ENCODE assay signal across 8 mouse cellular contexts in the genomic region with DNA sequence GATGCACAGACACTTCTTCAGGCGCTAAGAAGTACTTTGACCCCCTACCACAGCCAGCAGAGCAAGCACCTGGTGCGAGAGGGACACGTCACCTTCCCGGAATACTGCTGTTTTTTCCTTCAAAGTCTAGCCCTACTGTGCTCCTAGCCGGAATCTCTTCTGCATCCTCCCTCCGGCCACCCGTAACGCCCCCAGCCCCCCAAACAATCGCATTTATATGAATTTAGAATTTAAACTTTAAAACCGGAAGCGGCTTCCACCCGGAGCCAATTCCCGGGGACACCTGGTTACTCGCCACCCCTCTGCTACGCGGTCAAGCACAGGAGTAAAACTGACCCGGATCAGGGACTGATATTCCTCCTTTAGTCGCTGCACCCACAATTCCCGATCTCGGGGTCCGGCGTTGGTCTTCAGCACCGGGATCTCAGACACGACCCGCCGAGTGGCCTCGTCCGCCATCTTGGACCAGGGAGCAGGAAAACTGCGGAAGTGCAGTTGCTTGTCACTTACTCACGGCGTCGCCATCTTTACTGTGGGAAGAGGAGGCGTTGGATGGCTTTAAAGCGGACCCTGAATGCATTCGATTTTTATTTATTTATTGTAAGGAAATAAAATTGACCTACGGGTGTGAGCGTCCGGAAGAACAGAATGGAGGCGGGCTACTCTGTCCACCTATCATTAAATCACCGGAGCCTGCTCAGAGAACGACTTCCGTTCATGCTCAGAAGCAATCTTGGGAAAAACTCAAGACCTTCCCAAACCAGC. TPM values are rescaled to one million over a fixed set of nuclear protein-coding genes. Genes with fewer than 3 reads are reported as not detected.
DNase-seq lines count a peak whose midpoint lies in the region; ATAC-seq lines count a peak whose summit lies in the region.

A gene (minus strand): TSS at position 727 of the 765 bp plus-strand sequence.

- H3K9me3 ChIP-seq in intestine, embryonic 14.5 days (ENCODE audit: control insufficient read depth, low read length): no peaks in the 10 kb centered on the region

- 0 out of 2 replicates have a peak, but pooled peaks cover 3% of the 10 kb centered on the region for H3K27me3 ChIP-seq in intestine, embryonic 14.5 days (replicated peaks; ENCODE audit: control insufficient read depth, insufficient read depth, low read length)

- peaks cover 6% of the 10 kb centered on the region for H3K36me3 ChIP-seq in intestine, embryonic 14.5 days (ENCODE audit: control insufficient read depth, insufficient read depth, low read length)

- ATAC-seq in intestine, embryonic 14.5 days (replicated peaks; ENCODE audit: low FRiP score, low TSS enrichment, low read depth): peak; percentile 82
- peak; percentile 98 for ATAC-seq in megakaryocyte progenitor cell, adult 5-6 weeks (replicated peaks; ENCODE audit: poor library complexity)

- peak within 1 kb of the TSS; percentile 86 for H3K9ac ChIP-seq in intestine, embryonic 14.5 days (ENCODE audit: low read length)

- H3K27ac ChIP-seq in intestine, embryonic 14.5 days (ENCODE audit: low read depth): peak within 1 kb of the TSS; percentile 98

- H3K4me1 ChIP-seq in intestine, embryonic 14.5 days (replicated peaks; ENCODE audit: control insufficient read depth, insufficient read depth, low read length): peaks cover 7% of the 10 kb centered on the region

- WGBS in intestine, embryonic 14.5 days: under 1% methylated on average over 42 of the region's 42 CpGs

- H3K4me3 ChIP-seq in intestine, embryonic 14.5 days (ENCODE audit: low read depth, low read length): peak within 1 kb of the TSS; percentile 85

- intact Hi-C loops in gastrocnemius, postnatal 36 days (cut with DNase I): loop anchor here (5.0 kb wide), 1 partner anchor 33 kb away; a partner anchor contains a TSS
- intact Hi-C loops in left cerebral cortex, postnatal 10 days (cut with DNase I): loop anchor here (2.0 kb wide), 1 partner anchor 34 kb away; a partner anchor contains a TSS

- H3K4me2 ChIP-seq in intestine, embryonic 14.5 days (ENCODE audit: low read length): peak within 1 kb of the TSS; percentile 87

- DNase-seq in adrenal gland, adult 18-20 months (ENCODE audit: low spot score in 2 of 2): peak; percentile 69 to 81
- DNase-seq in embryo, embryonic 11 days: peak; percentile 92
- peak; percentile 60 to 86 for DNase-seq in gastrocnemius, postnatal 36 days
- peak; percentile 94 for DNase-seq in intestine, embryonic 14.5 days (ENCODE audit: low spot score)
- DNase-seq in left cerebral cortex, postnatal 10 days (ENCODE audit: extremely low spot score in 1 of 2, low spot score in 2 of 2): peak; percentile 78 to 87
- peak; percentile 87 to 91 for DNase-seq in right cerebral cortex, postnatal 10 days (ENCODE audit: low spot score in 2 of 2)
- peak; percentile 78 to 82 for DNase-seq in urinary bladder, postnatal 36 days (ENCODE audit: low spot score in 2 of 2)

RNA-seq across cellular contexts. Expression of the gene that starts here (rescaled TPM):
- total RNA-seq in adrenal gland, adult 18-20 months (2021): 100 to 1,000 TPM; 147 to 168 TPM
- 10 to 100 TPM; 80.9 to 82.2 TPM for total RNA-seq in gastrocnemius, postnatal 36 days (2021)
- polyA plus RNA-seq in intestine, embryonic 14.5 days (2014; fragmentation: Nextera tagmentation; extraction: Ambion mirVana): 105 and 114 TPM in 2 replicates
- 100 to 1,000 TPM; 110 to 114 TPM for total RNA-seq in left cerebral cortex, postnatal 10 days (2021)
- total RNA-seq in megakaryocyte progenitor cell, adult 5-6 weeks (2015): 127 and 149 TPM in 2 replicates
- 93.2 and 115 TPM in 2 replicates for total RNA-seq in megakaryocyte progenitor cell, adult 5-6 weeks (2017)

Comparison
In these comparisons a context has a peak if more than half of its experiments do, and no peak if none do; other contexts are left out.
1. Peak in every context shown above with its lines: DNase-seq, ATAC-seq, H3K4me3 ChIP-seq and H3K27ac ChIP-seq.